Mouse (Mus musculus) megakaryocyte, embryonic 14.5 days (primary cell): ENCODE measurements at regions not wholly inside any gene's neighbourhood (a gene's known extent, or its start where the extent isn't known, plus 50 kb on each side); places are given as distances from the start of the nearest gene placed in this dataset.

ENCODE experiments used
- FLI1 ChIP-seq: IDR thresholded peaks from 2 replicates; pipeline ENCODE4 v1.6.1; 2012; ENCODE audit warnings: low read length, inconsistent platforms, mixed read lengths
- GATA1 ChIP-seq: IDR thresholded peaks from 3 replicates; pipeline ENCODE4 v1.6.1; 2012; ENCODE audit warnings: mixed read lengths, low read length, inconsistent platforms, borderline replicate concordance

DNA sequence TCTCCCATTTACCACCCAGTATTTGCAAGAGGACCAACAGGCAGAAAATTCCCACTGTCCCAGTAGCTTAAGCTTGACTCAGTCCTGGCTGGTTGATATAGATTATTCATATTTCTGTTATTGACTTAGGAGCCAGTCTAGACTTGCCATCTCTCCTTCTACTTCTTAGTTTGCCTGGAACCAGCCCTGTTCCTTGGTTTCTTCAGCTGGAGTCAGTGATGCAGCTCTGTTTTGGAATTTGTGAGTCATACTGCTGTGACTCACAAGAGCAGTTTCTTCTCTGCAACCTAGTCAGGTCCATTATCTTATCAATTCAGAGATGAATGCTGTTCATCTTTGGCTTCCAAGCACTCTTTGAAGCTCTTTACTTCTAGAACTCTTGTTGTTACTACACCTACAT is 69.7 kb upstream of the Snx7 start:
- TF ChIP-seq FLI1, result no peak
- no peak for TF ChIP-seq GATA1
